Mouse (Mus musculus) cerebellum, adult 2 months (tissue): Measurements from ENCODE around the gene Epc2.

Source experiments
- CTCF ChIP-seq: fragments of 200-500 bp; IDR thresholded peaks from 2 replicates; pipeline ENCODE4 v1.5.1; 2011; ENCODE audit warnings: low read depth, mild to moderate bottlenecking, control low read depth, low read length, moderate library complexity, borderline replicate concordance; ENCODE audit not compliant: insufficient read depth
- POLR2A ChIP-seq: fragments of 200-500 bp; IDR thresholded peaks from 2 replicates; pipeline ENCODE4 v1.6.1; 2011; ENCODE audit warnings: low read length, control low read depth, borderline replicate concordance; ENCODE audit not compliant: insufficient read depth

DNA sequence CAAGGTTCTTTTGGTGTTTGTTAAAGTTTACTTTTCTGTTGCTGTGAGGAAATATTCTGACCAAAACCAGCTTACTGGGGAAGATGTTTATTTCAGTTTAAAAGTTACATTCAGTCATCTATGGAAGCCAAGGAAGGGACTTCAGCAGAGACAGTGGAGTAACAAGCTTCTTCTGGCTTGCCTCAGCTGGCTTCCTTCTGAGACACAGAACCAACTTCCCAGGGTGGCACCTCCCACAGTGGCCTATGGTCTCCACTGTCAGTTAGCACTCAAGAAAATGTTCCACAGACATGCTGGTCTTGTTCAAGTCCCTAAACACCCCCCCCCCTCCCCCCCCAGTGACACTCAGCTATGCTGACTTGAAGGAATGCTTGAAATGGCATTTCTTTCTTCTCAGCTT lies 30.9 kb downstream of the Epc2 start:
- TF ChIP-seq POLR2A, result no peak
- no peak for TF ChIP-seq CTCF
